Mouse (Mus musculus): Measurements from ENCODE around the gene Tbce.

- no peak for TF ChIP-seq CTCF (conservative IDR thresholded peaks at IDR 0.05 in 1 of 2, IDR thresholded peaks at IDR 0.05 in 1 of 2; ENCODE audit: low read depth in 2 of 2, low read length in 2 of 2)
- TF ChIP-seq ZMIZ1 (IDR thresholded peaks at IDR 0.05; ENCODE audit: low read depth, low read length): no peak
- TF ChIP-seq POLR2A (IDR thresholded peaks at IDR 0.05; ENCODE audit: low read depth, low read length): no peak
- no peak for TF ChIP-seq JUN (IDR thresholded peaks at IDR 0.05; ENCODE audit: insufficient read depth, low read depth, low read length)
- TF ChIP-seq USF2 (conservative IDR thresholded peaks at IDR 0.05; ENCODE audit: low read depth, low read length): no peak
- no peak for TF ChIP-seq POLR2AphosphoS2 (IDR thresholded peaks at IDR 0.05; ENCODE audit: low read depth, low read length)
- no peak for TF ChIP-seq RCOR1 (conservative IDR thresholded peaks at IDR 0.05; ENCODE audit: low read depth, low read length)
- no peak for TF ChIP-seq TBP (conservative IDR thresholded peaks at IDR 0.05; ENCODE audit: low read depth, low read length)
- no peak for TF ChIP-seq ZC3H11A (IDR thresholded peaks at IDR 0.05; ENCODE audit: low read depth, low read length)
- no peak for TF ChIP-seq KAT2A (IDR thresholded peaks at IDR 0.05; ENCODE audit: insufficient replicate concordance, low read length)
- TF ChIP-seq UBTF (IDR thresholded peaks at IDR 0.05; ENCODE audit: low read depth, low read length): no peak
- TF ChIP-seq CHD2 (IDR thresholded peaks at IDR 0.05; ENCODE audit: low read length): no peak
- no peak for TF ChIP-seq ZNF384 (IDR thresholded peaks at IDR 0.05; ENCODE audit: low read depth, low read length)
- no peak for TF ChIP-seq NELFE (IDR thresholded peaks at IDR 0.05; ENCODE audit: low read depth, low read length)
These were observed 49.2 kb upstream of the Tbce start for GRCm38 (mm10) chr13:14088669-14089068.
